Mouse (Mus musculus) left cerebral cortex, postnatal 14 days (tissue): Measurements from ENCODE around the gene Abca8a. TPM values are rescaled to one million over a fixed set of nuclear protein-coding genes. Genes with fewer than 3 reads are reported as not detected.

Source experiments
- DNase-seq, 2 experiments: peaks; one replicate each; pipeline ENCODE4 v3.0.0; 2021 to 2022; ENCODE audit warnings: low spot score in 2 of 2, mixed read lengths in 1 of 2
- intact Hi-C: fragments of 180-260 bp; cut with DNase I; formaldehyde crosslinking; loops from one replicate; pipeline ENCODE4 v1.15.1; 2025
- long read RNA-seq, 2 experiments: library from polyadenylated mRNA; stranded (forward); transcript quantifications; one replicate each; pipeline ENCODE4 v2.0.0; 2021
- total RNA-seq, 2 experiments: library from RNA; stranded (reverse); gene quantifications; 2 replicates each; pipeline ENCODE4 v1.2.3; 2021

Gene Abca8a
- total RNA-seq: 1 to 10 TPM; 3.1 to 8.4 TPM
- long read RNA-seq, experiment 1: 0 reads
- long read RNA-seq, experiment 2: 0 reads

GRCm38 (mm10) chr11:110095858-110096257 is at the start of gene Abca8a:
Abca8a (minus strand) TSS chr11:110095978.
- DNase-seq: peak; percentile 6 to 21
- intact Hi-C loops: no loop called here

GRCm38 (mm10) chr11:110145421-110145820 is 49.6 kb upstream of the Abca8a start:
- DNase-seq: no peak

DNA sequence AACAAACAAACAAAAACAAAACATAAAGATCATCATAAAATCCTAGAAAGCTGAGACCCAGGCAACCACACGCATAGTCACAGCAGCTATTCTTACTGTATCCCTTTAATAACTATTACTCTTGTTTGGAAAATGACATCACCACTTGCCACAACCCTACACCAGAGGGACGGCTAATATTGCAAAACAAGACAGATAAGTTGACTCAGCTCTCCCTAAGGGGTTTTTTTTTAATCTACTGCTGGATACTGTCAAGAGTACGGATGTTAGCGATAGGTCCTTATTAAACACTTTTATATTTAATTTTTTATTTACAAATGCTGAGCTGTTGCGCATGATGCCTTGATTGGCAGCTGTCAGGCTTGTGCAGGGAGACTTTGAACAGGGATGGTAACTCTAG is 35.0 kb upstream of the Abca8a start:
- intact Hi-C loops: no loop called here
- no peak for DNase-seq

More at GRCm38 (mm10) chr11:110145421-110145820, 49.6 kb upstream of the Abca8a start:
- intact Hi-C loops: no loop called here

DNA sequence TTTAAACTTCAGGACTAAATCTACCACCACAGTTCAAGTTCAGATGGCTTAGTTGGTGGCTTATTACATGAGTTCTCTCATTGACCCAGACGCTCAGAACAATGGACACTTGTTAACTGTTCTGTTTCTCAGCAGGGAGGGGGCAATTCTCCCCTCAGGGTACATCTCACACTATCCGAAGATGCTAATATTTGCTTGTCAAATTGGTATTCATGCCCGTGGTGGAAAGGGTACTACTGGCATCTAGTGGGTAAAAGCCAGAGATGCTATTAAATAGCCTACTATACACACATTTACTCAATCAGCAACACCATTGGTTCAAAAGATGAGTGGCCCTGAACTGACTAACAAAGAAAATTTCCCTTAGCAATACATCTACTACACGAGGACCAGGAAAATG is 15.4 kb upstream of the Abca8a start:
- intact Hi-C loops: loop anchor here (2.0 kb wide), 1 partner anchor 238 kb away; no protein-coding TSS in a partner anchor
- DNase-seq: peak; percentile 6 to 14

DNA sequence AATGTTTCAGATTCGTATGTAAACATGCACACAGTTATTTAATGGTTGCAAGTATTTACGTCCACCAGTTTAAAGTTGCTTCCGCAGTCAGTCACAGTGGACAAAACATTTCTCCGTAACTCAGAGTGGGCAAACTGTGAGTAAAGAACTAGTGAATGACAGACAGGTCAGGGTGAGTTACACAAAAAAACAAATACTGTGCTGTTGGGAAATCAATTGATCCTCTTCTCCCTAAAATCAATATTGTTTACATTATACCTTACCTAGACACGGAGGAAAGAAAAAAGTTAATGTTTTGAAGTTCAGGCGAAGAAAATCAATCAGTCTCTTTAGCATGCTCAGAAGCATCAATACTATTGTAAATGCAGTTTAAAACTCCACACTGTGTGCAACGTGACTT is 5.7 kb upstream of the Abca8a start:
- DNase-seq: no peak
- intact Hi-C loops: loop anchor here (10.0 kb wide), 1 partner anchor 163 kb away; no protein-coding TSS in a partner anchor

DNA sequence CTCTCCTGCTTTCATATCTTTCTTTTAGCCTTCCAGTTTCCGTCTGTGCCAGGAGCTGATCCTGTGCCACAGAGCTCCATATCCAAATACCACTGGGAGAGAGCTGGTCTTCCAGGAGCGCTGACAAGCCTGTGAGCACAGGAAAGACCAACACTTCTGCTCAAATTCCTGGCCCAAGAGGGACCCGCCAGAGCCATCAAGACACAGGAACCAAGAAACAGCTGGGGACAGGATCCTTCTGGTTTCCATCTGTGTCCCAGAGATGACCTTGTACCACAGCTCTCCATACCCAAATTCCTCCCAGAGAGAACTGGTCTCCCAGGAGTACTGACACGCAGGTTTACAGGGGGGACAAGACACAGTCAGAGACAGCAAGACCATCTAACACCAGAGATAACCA is 3.1 kb upstream of the Abca8a start:
- DNase-seq: no peak

GRCm38 (mm10) chr11:110097465-110097864 is 1.7 kb upstream of the Abca8a start:
- no peak for DNase-seq
- intact Hi-C loops: no loop called here

More for the DNA sequence above, 3.1 kb upstream of the Abca8a start:
- intact Hi-C loops: no loop called here

GRCm38 (mm10) chr11:110094846-110095380 is 865 bp downstream of the Abca8a start:
- intact Hi-C loops: no loop called here
- DNase-seq: no peak

- DNase-seq: no peak
- intact Hi-C loops: no loop called here
Measured at GRCm38 (mm10) chr11:110094236-110094635, 1.5 kb downstream of the Abca8a start.

- intact Hi-C loops: no loop called here
- no peak for DNase-seq
Measured at GRCm38 (mm10) chr11:110091328-110091727, 4.5 kb downstream of the Abca8a start.

GRCm38 (mm10) chr11:110072158-110072557 is 23.6 kb downstream of the Abca8a start:
- no peak for DNase-seq
- intact Hi-C loops: no loop called here

DNA sequence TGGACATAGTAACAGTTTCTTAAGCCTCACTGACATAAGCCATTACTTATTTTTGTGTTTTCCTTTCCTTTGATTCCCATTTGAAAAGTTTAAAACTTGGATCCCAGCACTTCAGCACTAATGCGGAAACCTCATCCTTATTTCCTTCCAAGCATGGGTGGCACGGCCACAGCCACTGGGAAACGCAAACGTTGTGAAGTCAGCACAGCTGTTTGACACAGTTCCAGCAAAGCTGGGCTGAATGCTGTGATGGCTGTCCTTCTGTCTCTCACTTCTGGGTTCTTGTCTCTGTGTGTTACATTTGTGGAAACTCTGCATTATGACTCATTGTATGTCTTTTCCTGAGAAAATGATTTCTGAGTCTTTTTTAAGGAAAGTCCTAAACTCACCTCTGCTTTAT is 34.7 kb downstream of the Abca8a start:
- intact Hi-C loops: no loop called here
- peak; percentile 1 to 5 for DNase-seq

DNA sequence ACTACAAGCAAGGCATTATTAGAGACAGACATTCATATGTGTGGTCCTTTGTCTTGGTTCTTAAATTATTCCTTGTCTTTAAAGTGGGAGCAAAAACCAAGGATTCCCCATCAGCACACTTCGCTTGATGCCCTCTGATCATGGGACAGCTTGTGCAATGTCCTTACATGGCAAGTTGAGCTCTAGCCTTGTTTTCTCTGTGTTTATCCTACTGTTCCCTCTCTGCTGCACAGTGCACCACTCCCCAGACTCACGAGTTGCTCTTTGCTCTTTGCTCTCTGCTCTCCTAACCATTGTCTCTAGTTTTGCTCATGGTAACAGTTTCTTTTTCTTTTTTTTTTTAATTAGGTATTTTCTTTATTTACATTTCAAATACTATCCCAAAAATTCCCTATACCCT is 35.7 kb downstream of the Abca8a start:
- DNase-seq: no peak

DNA sequence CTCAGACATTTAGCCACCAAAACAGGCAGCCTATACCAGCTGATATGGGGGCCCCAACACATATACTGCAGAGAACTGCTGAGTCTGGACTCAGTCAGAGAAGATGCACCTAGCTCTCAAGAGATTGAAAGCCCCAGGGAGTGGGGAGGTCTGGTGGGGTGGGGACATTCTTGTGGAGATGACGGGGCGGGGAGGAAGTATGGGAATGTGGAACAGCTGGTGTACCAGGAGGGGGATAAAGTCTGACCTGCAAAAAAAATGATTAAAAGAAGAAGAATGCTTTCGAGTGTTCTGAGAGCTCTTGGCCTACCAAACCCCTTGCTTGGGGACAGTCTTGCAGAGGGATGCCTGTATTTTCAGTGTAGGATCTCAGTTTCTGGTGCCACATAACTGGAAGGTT is 42.1 kb downstream of the Abca8a start:
- intact Hi-C loops: loop anchor here (1.0 kb wide), 1 partner anchor 42 kb away; no protein-coding TSS in a partner anchor
- no peak for DNase-seq

More for the DNA sequence above, 35.7 kb downstream of the Abca8a start:
- intact Hi-C loops: no loop called here

- intact Hi-C loops: no loop called here
- DNase-seq: no peak
Measured at GRCm38 (mm10) chr11:110037795-110038194, 58.0 kb downstream of the Abca8a start.

GRCm38 (mm10) chr11:110028913-110029695 is 66.7 kb downstream of the Abca8a start:
- intact Hi-C loops: no loop called here
- no peak for DNase-seq

DNA sequence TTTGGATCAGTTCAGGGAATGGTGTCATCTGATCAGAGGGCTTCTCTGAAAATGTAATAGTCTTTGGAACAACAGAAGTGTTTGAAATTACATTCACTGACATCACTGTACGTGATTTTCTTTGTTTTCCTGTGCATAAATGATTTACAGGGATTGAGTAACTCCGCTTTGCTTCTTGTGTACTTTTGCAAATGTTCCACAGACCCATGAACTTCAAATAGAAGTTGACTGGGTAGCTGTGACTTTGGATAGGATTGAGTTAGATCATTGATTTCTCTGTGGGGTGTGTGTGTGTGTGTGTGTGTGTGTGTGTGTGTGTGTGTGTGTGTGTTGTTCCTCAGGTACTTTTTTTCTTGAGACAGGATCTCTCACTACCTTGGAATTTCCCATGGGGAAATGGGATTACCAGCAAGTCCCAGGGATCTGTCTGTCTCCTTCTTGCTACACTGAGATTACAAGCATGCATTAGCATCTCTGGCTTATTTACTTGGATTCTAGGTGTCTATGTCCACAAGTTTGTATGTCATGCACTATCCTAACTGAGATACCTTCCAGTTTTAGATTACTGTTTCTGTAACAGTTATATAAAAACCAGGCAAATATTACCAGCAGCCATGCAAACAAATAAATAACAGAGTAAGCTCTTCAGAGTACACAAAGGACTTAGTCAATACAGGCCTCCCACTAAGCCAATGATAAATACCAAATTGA is 84.8 kb downstream of the Abca8a start:
- no peak for DNase-seq
- intact Hi-C loops: loop anchor here (1.0 kb wide), 1 partner anchor 43 kb away; no protein-coding TSS in a partner anchor

GRCm38 (mm10) chr11:109995624-109996023 is 100.2 kb downstream of the Abca8a start, which contains the start of gene Abca8b:
Abca8b (minus strand) TSS chr11:109995845.
- intact Hi-C loops: no loop called here
- DNase-seq: peak; percentile 82 to 94

DNA sequence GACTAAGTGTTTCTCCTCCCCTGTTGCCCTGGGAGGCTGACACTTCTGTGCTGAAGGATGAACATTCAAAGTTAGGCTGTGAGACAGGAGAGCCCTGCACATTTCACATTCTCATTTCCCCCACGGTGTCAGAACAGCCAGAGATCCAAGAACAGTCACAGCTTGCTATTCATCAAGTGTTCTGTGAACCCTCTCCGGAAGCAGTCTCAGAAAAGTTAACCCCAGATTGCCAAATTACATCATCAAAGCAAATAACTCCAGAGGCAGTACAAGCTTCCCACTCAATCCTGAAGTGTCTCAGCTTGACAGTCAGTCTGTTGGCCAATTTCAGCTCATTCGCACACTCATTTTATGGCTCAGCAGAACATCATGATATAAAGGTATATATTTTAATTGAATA is 100.8 kb downstream of the Abca8a start:
- DNase-seq: peak; percentile 29 to 73
- intact Hi-C loops: no loop called here

DNA sequence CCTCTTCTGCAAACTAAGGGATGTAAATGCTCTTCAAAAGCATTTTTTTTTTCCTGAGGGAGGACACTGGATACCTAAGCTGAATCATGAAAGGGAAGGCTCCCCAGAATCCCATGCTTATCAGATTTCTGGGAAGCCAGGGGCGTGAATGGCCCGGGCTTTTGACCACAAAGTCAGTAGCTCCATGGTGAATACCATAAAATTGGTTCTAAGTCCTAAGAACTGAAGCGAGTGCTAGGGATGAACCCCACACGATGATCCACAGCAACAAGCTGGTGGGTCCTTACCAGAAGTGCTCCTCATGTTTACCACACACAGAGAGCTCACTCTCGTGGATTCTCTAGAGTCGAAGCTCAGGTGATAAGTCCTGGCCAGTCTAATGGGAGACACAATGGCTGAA is 101.8 kb downstream of the Abca8a start:
- DNase-seq: no peak
- intact Hi-C loops: no loop called here
